Mouse (Mus musculus) frontal cortex, adult (tissue): ENCODE measurements around the gene Vwa2.

ENCODE experiments used
- ATAC-seq: cut with Nextera tagmentation; 2 replicates; pipeline ENCODE4 v1.9.2; 2017; ENCODE audit warnings: mild to moderate bottlenecking, moderate library complexity, mixed read lengths; ENCODE audit not compliant: low TSS enrichment

Vwa2 gene

GRCm38 (mm10) chr19:56873816-56874600 lies at the start of gene Vwa2:
Gene Vwa2, plus strand, starts transcription at chr19:56874249.
- ATAC-seq: no peak; the same call in 1 of the 2 replicates

- no peak for ATAC-seq
Measured at GRCm38 (mm10) chr19:56826047-56826631, 47.9 kb upstream of the Vwa2 start, which contains the start of gene Tdrd1. Gene Tdrd1, plus strand, starts transcription at chr19:56826209.

- ATAC-seq: no peak
Measured at GRCm38 (mm10) chr19:56828305-56828704, 45.7 kb upstream of the Vwa2 start.

GRCm38 (mm10) chr19:56829267-56829666 lies 44.8 kb upstream of the Vwa2 start:
- ATAC-seq: no peak

GRCm38 (mm10) chr19:56830163-56830562 lies 43.9 kb upstream of the Vwa2 start:
- no peak for ATAC-seq

- no peak for ATAC-seq
Measured at GRCm38 (mm10) chr19:56835340-56835739, 38.7 kb upstream of the Vwa2 start.

- no peak for ATAC-seq
Measured at GRCm38 (mm10) chr19:56838942-56839706, 34.9 kb upstream of the Vwa2 start.

- ATAC-seq: no peak
Measured at GRCm38 (mm10) chr19:56842974-56843373, 31.1 kb upstream of the Vwa2 start.

GRCm38 (mm10) chr19:56852590-56852989 lies 21.5 kb upstream of the Vwa2 start:
- no peak for ATAC-seq

GRCm38 (mm10) chr19:56856455-56856854 lies 17.6 kb upstream of the Vwa2 start:
- no peak for ATAC-seq

- no peak for ATAC-seq
Measured at GRCm38 (mm10) chr19:56867701-56868100, 6.3 kb upstream of the Vwa2 start.

- ATAC-seq: no peak
Measured at GRCm38 (mm10) chr19:56874601-56875315, 709 bp downstream of the Vwa2 start.

GRCm38 (mm10) chr19:56877364-56877763 lies 3.3 kb downstream of the Vwa2 start:
- ATAC-seq: no peak

- peak; percentile 81 for ATAC-seq
Measured at GRCm38 (mm10) chr19:56887879-56888278, 13.8 kb downstream of the Vwa2 start.

- no peak for ATAC-seq
Measured at GRCm38 (mm10) chr19:56888654-56889053, 14.6 kb downstream of the Vwa2 start.

- ATAC-seq: no peak
Measured at GRCm38 (mm10) chr19:56891438-56891837, 17.4 kb downstream of the Vwa2 start.

GRCm38 (mm10) chr19:56892586-56892985 lies 18.5 kb downstream of the Vwa2 start:
- ATAC-seq: no peak

- ATAC-seq: no peak
Measured at GRCm38 (mm10) chr19:56893326-56893725, 19.3 kb downstream of the Vwa2 start.

- no peak for ATAC-seq
Measured at GRCm38 (mm10) chr19:56897654-56898053, 23.6 kb downstream of the Vwa2 start.

GRCm38 (mm10) chr19:56904095-56904494 lies 30.0 kb downstream of the Vwa2 start:
- no peak for ATAC-seq

- no peak for ATAC-seq
Measured at GRCm38 (mm10) chr19:56905395-56905794, 31.3 kb downstream of the Vwa2 start.

GRCm38 (mm10) chr19:56907850-56908249 lies 33.8 kb downstream of the Vwa2 start:
- ATAC-seq: no peak
